Mouse (Mus musculus) ES-E14 (cell line): Measurements from ENCODE around the gene Gm13420. TPM values are rescaled to one million over a fixed set of nuclear protein-coding genes. Genes with fewer than 3 reads are reported as not detected.

Experiments
- DNase-seq: peaks from one replicate; pipeline ENCODE4 v3.0.0-alpha.2; 2013; ENCODE audit warnings: low read depth, low spot score
- H3K27ac ChIP-seq: 2 replicates; pipeline ENCODE4 v1.5.1; 2012; ENCODE audit warnings: low read depth, mild to moderate bottlenecking, low read length, moderate library complexity, mixed read lengths; ENCODE audit not compliant: poor library complexity, insufficient read depth, severe bottlenecking
- H3K36me3 ChIP-seq: 2 replicates; pipeline ENCODE4 v1.6.1; 2012; ENCODE audit warnings: mild to moderate bottlenecking, low read length, moderate library complexity, mixed read lengths; ENCODE audit not compliant: control insufficient read depth, poor library complexity, insufficient read depth, severe bottlenecking
- H3K4me1 ChIP-seq, 2 experiments: fragments of 150-350 bp in 1 of 2; sonication (generic) in 1 of 2; 2 replicates each; pipeline ENCODE4 v1.6.1; 2012; ENCODE audit warnings: low read length in 2 of 2, mild to moderate bottlenecking in 1 of 2, mixed read lengths in 1 of 2; ENCODE audit not compliant: control insufficient read depth in 2 of 2, insufficient read depth in 2 of 2, poor library complexity in 1 of 2
- H3K4me3 ChIP-seq, 2 experiments: fragments of 150-350 bp in 1 of 2; sonication (generic) in 1 of 2; 2 replicates each; pipeline ENCODE4 v1.5.1; 2012; ENCODE audit warnings: low read length in 2 of 2, low read depth in 1 of 2, mild to moderate bottlenecking in 1 of 2, mixed read lengths in 1 of 2; ENCODE audit not compliant: insufficient read depth in 1 of 2, poor library complexity in 1 of 2, severe bottlenecking in 1 of 2
- H3K9ac ChIP-seq: 2 replicates; pipeline ENCODE4 v1.6.1; 2012; ENCODE audit warnings: low read depth, mild to moderate bottlenecking, low read length, mixed read lengths; ENCODE audit not compliant: poor library complexity, insufficient read depth, severe bottlenecking
- H3K9me3 ChIP-seq: fragments of 150-350 bp; sonication (generic); 2 replicates; pipeline ENCODE4 v1.6.1; 2012; ENCODE audit warnings: low read depth, mild to moderate bottlenecking, low read length; ENCODE audit not compliant: control insufficient read depth, insufficient read depth
- CHD2 ChIP-seq: IDR thresholded peaks from 2 replicates; pipeline ENCODE4 v1.6.1; 2014; ENCODE audit warnings: mild to moderate bottlenecking, low read depth, low read length, inconsistent platforms
- HCFC1 ChIP-seq: IDR thresholded peaks from 2 replicates; pipeline ENCODE4 v1.6.1; 2012; ENCODE audit warnings: low read length, inconsistent platforms, borderline replicate concordance; ENCODE audit not compliant: insufficient read depth
- MAFK ChIP-seq: IDR thresholded peaks from 2 replicates; pipeline ENCODE4 v1.6.1; 2014; ENCODE audit warnings: mild to moderate bottlenecking, low read depth, low read length, inconsistent platforms; ENCODE audit not compliant: insufficient read depth
- ZC3H11A ChIP-seq: IDR thresholded peaks from 2 replicates; pipeline ENCODE4 v1.6.1; 2012; ENCODE audit warnings: low read depth, mild to moderate bottlenecking, inconsistent platforms, low read length, borderline replicate concordance
- ZNF384 ChIP-seq: IDR thresholded peaks from 2 replicates; pipeline ENCODE4 v1.6.1; 2012; ENCODE audit warnings: low read depth, low read length, inconsistent platforms
- in situ Hi-C, 2 experiments: fragments of 600-800 bp; cut with MboI; formaldehyde crosslinking; loops; one replicate each; pipeline ENCODE4 v1.15.1; 2025; ENCODE audit warnings: low sequenced_read_pairs in 2 of 2, inconsistent platforms in 1 of 2; ENCODE audit not compliant: unreplicated experiment in 2 of 2
- total RNA-seq: library from RNA; depleted of rRNA; stranded (reverse); fragments of 300-350 nt; gene quantifications from 2 replicates; pipeline ENCODE4 v1.2.3, GENCODE M21; 2012

Gene Gm13420
- total RNA-seq, 1 experiment, result 0.27 TPM

DNA sequence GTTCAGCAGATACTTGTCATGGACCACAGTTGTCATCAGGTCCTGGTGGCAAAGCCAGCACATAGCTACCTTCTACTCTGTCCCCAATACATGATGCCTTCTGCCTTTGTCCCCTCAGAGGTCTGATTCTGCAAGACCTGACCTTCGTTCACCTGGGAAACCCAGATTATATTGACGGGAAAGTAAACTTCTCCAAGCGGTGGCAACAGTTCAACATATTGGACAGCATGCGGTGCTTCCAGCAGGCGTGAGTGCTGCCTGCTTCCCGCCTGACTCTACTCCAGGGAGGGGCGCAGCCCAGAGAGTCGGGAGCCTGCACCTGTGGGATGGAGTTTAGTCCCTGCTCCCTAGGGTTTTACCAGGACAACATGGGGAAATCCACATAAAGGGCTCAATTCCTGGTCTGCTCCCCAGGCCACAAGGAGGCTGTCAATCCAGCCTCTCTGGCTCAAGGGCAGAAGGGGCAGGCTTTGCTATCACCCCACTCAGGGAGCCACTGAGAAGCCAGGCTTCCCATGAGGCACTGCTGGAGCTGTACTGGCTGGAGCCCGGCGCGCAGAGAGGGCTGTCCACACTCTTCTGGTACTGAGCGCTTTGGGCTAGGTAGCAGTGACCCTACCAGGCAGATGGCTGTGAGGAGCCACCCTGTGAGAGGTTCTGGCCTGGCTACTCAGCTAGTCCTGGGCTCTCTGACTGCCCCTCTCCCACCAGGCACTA lies 14.1 kb downstream of the Gm13420 start:
- TF ChIP-seq CHD2, result no peak
- no peak for TF ChIP-seq ZC3H11A
- no peak for TF ChIP-seq ZNF384
- no peak for TF ChIP-seq MAFK
- TF ChIP-seq HCFC1, result no peak
- H3K36me3 ChIP-seq, result peaks cover 63% of the 10 kb centered on the region
- H3K27ac ChIP-seq, result no peak overlapping the region
- H3K9ac ChIP-seq, result no peak overlapping the region
- H3K4me3 ChIP-seq, result no peak overlapping the region
- peaks cover 0 to 10% of the 10 kb centered on the region in 2 experiments; a peak in 1 of 4 replicates for H3K4me1 ChIP-seq
- in situ Hi-C loops, result no loop called here
- no peak for DNase-seq
- no peaks in the 10 kb centered on the region for H3K9me3 ChIP-seq

DNA sequence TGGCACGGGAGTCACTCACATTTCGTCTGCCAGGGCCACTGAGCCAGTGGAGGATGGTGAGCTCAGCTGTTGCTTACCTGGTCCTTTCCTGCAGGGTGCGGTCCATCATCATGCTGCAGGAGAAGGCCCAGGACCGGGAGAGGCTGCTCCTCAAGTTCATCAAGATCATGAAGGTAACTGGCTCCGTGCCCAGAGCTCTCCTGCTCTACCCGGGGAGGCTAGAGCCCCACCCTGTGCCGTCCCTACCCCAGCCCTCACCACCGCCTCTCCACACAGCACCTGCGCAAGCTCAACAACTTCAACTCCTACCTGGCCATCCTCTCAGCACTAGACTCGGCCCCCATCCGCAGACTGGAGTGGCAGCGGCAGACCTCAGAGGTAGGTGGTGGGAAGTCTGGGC lies 15.8 kb downstream of the Gm13420 start:
- no peak overlapping the region for H3K4me3 ChIP-seq
- H3K9ac ChIP-seq, result no peak overlapping the region
- peaks cover 65% of the 10 kb centered on the region for H3K36me3 ChIP-seq
- TF ChIP-seq ZNF384 (no peak), ZC3H11A (no peak), CHD2 (no peak), MAFK (no peak), HCFC1 (no peak)
- DNase-seq, result no peak
- H3K27ac ChIP-seq, result no peak overlapping the region
- no peaks in the 10 kb centered on the region for H3K9me3 ChIP-seq
- peaks cover 0 to 10% of the 10 kb centered on the region in 2 experiments; a peak in 1 of 4 replicates for H3K4me1 ChIP-seq
- in situ Hi-C loops, result no loop called here

DNA sequence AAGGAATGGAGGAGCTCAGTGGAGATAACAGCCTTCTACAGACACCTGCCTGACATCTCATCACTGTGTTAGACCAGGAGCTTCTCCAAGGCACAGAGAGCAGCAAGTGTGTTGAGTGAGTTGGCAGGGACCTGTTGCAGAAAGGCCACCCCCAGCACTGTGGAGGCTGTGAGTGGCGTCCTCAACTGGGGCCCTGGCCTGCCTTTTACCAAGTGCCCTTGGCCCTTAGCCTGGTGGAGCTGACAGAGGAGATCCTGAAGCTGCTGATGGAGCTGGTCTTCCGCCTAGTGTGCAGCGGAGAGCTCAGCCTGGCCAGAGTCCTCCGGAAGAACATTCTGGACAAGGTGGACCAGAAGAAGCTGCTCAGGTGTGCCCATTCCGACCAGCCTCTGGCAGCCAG lies 18.1 kb downstream of the Gm13420 start:
- no peak for TF ChIP-seq ZC3H11A
- no peak for TF ChIP-seq MAFK
- no peak for TF ChIP-seq HCFC1
- TF ChIP-seq CHD2, result no peak
- TF ChIP-seq ZNF384, result no peak
- peaks cover 64% of the 10 kb centered on the region for H3K36me3 ChIP-seq
- H3K4me1 ChIP-seq, result peaks cover 3 to 22% of the 10 kb centered on the region in 2 experiments; a peak in 3 of 4 replicates
- no peak overlapping the region for H3K4me3 ChIP-seq
- in situ Hi-C loops, result no loop called here
- no peaks in the 10 kb centered on the region for H3K9me3 ChIP-seq
- no peak overlapping the region for H3K27ac ChIP-seq
- H3K9ac ChIP-seq, result no peak overlapping the region
- no peak for DNase-seq

DNA sequence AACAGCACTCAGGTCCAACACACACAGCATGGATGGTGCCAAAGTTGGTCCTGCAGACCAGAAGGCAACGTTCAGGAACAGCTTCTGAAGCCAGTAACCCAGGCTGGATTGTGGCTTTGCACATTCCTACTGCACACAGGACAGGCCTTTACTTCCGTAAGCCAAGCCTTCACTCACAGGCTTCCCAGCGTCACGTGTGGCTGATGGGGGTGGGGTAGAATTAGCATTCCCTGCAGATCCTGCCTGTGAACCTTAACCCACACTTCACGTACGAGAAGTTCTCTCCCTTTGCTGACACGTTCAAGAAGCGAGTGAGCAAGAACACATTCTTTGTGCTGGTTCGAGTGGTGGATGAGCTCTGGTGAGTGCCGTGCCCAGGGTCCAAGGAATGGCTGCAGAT lies 18.9 kb downstream of the Gm13420 start:
- H3K36me3 ChIP-seq, result peaks cover 64% of the 10 kb centered on the region
- no peak overlapping the region for H3K27ac ChIP-seq
- DNase-seq, result no peak
- peaks cover 3 to 24% of the 10 kb centered on the region in 2 experiments; a peak in 3 of 4 replicates for H3K4me1 ChIP-seq
- H3K4me3 ChIP-seq, result no peak overlapping the region
- H3K9me3 ChIP-seq, result no peaks in the 10 kb centered on the region
- in situ Hi-C loops, result no loop called here
- TF ChIP-seq MAFK, result no peak
- TF ChIP-seq HCFC1, result no peak
- no peak for TF ChIP-seq ZNF384
- no peak for TF ChIP-seq ZC3H11A
- no peak for TF ChIP-seq CHD2
- no peak overlapping the region for H3K9ac ChIP-seq

DNA sequence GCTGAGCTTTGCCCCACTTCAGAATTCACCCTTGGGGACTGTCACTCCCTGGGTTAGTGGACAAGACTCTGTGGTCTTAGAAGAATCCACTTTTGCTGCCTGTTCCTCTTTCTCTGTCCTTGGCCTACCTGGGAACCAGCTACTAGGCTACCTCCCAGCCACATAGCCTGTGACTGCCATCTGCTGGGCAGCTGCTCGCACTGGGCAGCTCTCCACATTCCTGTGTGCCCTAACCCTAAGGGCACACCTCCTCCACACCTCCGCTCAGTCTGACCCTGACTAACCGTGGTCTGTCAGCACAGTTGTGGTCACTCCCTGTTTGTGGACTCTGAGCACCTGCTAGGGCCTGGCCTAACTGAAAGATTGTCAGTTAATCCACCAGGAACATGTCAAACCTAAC lies 19.9 kb downstream of the Gm13420 start:
- Histone ChIP-seq H3K4me1 (peaks cover 3 to 24% of the 10 kb centered on the region in 2 experiments; a peak in 3 of 4 replicates), H3K9me3 (no peaks in the 10 kb centered on the region), H3K27ac (no peak overlapping the region), H3K9ac (no peak overlapping the region), H3K4me3 (no peak overlapping the region), H3K36me3 (peaks cover 59% of the 10 kb centered on the region)
- TF ChIP-seq HCFC1, result no peak
- TF ChIP-seq MAFK, result no peak
- no peak for TF ChIP-seq ZC3H11A
- no peak for TF ChIP-seq ZNF384
- no peak for TF ChIP-seq CHD2
- DNase-seq, result no peak
- in situ Hi-C loops, result no loop called here
